26 mouse cellular contexts compared by ENCODE assay signal in genomic region chr9:44024096-44024495, GRCm38 (mm10). TPM values are rescaled to one million over a fixed set of nuclear protein-coding genes. Genes with fewer than 3 reads are reported as not detected.
DNase-seq lines count a peak whose midpoint lies in the region; ATAC-seq and TF ChIP-seq lines count a peak whose summit lies in the region.
"Had no signal": no experiment of that assay in that cellular context is flagged by ENCODE, and none has a peak within 500 bp of the region (broad histone marks: within the 10 kb centered on the region; RNA-seq: fewer than 3 reads in every experiment).

No protein-coding gene starts in this region.

- H3K4me3 ChIP-seq in heart, adult 2 months = no peak overlapping the region
- H3K4me3 ChIP-seq: forebrain, embryonic 10.5 days; forebrain, embryonic 13.5 days; gastrocnemius, adult 2 months; heart, embryonic 10.5 days; heart, embryonic 13.5 days; hindbrain, embryonic 12.5 days; hindbrain, embryonic 15.5 days; intestine, embryonic 15.5 days had no signal

- intact Hi-C loops in heart, adult 2 months (cut with DNase I) = no loop called here

- H3K79me2 ChIP-seq in heart, adult 2 months (replicated peaks; ENCODE audit: control insufficient read depth, insufficient read depth, low read length) = no peaks in the 10 kb centered on the region

- H3K36me3 ChIP-seq in heart, adult 2 months (ENCODE audit: control insufficient read depth, insufficient read depth, low read length) = no peaks in the 10 kb centered on the region
- H3K36me3 ChIP-seq: forebrain, embryonic 10.5 days; G1E; heart, embryonic 10.5 days; heart, embryonic 13.5 days; hindbrain, embryonic 12.5 days; hindbrain, embryonic 15.5 days; intestine, embryonic 15.5 days had no signal

- 64% methylated on average over 3 of the region's 3 CpGs for WGBS in heart, adult 2 months

- ATAC-seq in CD4-positive, CD25-positive, alpha-beta regulatory T cell, adult 4 months = no peak
- ATAC-seq: forebrain, embryonic 13.5 days; forebrain, embryonic 16.5 days; intestine, embryonic 15.5 days; Patski had no signal

- no peak overlapping the region for H3K27ac ChIP-seq in heart, adult 2 months
- H3K27ac ChIP-seq: forebrain, embryonic 10.5 days; forebrain, embryonic 13.5 days; gastrocnemius, adult 2 months; heart, embryonic 10.5 days; heart, embryonic 13.5 days; hindbrain, embryonic 12.5 days; hindbrain, embryonic 15.5 days; intestine, embryonic 15.5 days had no signal

- TF ChIP-seq CTCF in heart, adult 2 months (IDR thresholded peaks at IDR 0.05) = no peak

- H3K27me3 ChIP-seq in heart, adult 2 months (ENCODE audit: control insufficient read depth, insufficient read depth, low read length) = no peaks in the 10 kb centered on the region
- H3K27me3 ChIP-seq: forebrain, embryonic 13.5 days; hindbrain, embryonic 12.5 days; hindbrain, embryonic 15.5 days; intestine, embryonic 15.5 days; Patski had no signal

- TF ChIP-seq EP300 in heart, adult 2 months (IDR thresholded peaks at IDR 0.05; ENCODE audit: insufficient read depth, low read depth, low read length) = no peak

- H3K9ac ChIP-seq in heart, adult 2 months (ENCODE audit: low read depth, low read length) = no peak overlapping the region
- H3K9ac ChIP-seq: forebrain, embryonic 13.5 days; heart, embryonic 13.5 days; hindbrain, embryonic 12.5 days; hindbrain, embryonic 15.5 days; intestine, embryonic 15.5 days had no signal

- no peaks in the 10 kb centered on the region for H3K4me1 ChIP-seq in heart, adult 2 months (ENCODE audit: control insufficient read depth, insufficient read depth, low read length)
- H3K4me1 ChIP-seq: hindbrain, embryonic 12.5 days; hindbrain, embryonic 15.5 days; intestine, embryonic 15.5 days had no signal

- TF ChIP-seq POLR2A in heart, adult 2 months (IDR thresholded peaks at IDR 0.05; ENCODE audit: insufficient read depth, low read depth, low read length) = no peak

- DNase-seq in CD4-positive, CD25-positive, alpha-beta regulatory T cell, adult 2 months (ENCODE audit: low read depth, low spot score) = peak; percentile 29
- peak; percentile 39 for DNase-seq in 416B (ENCODE audit: low read depth)
- peak; percentile 66 for DNase-seq in induced T-regulatory cell, adult 2 months (ENCODE audit: low read depth)
- DNase-seq in heart, adult 2 months = no peak
- no peak for DNase-seq in gastrocnemius, adult 18-20 months (ENCODE audit: low spot score)
- DNase-seq: adrenal gland, postnatal 10 days; adrenal gland, postnatal 36 days; B cell, adult 2 months; cerebellum, adult 18-20 months; cerebellum, adult 9-10 months; cerebellum, postnatal 14 days; gastrocnemius, adult 2 months; gastrocnemius, postnatal 14 days; heart, adult 18-20 months had no signal

RNA-seq across cellular contexts. Expression of gene Thy1, which starts 19.1 kb away (rescaled TPM):
- 100 to 1,000 TPM; 107 to 154 TPM for polyA plus RNA-seq in CD4-positive, CD25-positive, alpha-beta regulatory T cell, adult 4 months (2017; shearing (Covaris generic))
- total RNA-seq in heart, adult 2 months (2021) = 10 to 100 TPM in 1 of 2 experiments, 1 to 10 TPM in 1; 6.6 to 15.5 TPM
- 32.3 and 42.7 TPM in 2 replicates for polyA plus RNA-seq in heart, adult 2 months (2012; rRNA removed)
- 10 to 100 TPM in 1 of 2 experiments, 1 to 10 TPM in 1; 7.9 to 10.5 TPM for total RNA-seq in gastrocnemius, adult 18-20 months (2021)
- total RNA-seq: CH12.LX, G1E had no signal
- polyA plus RNA-seq: forebrain, embryonic 10.5 days; G1E; hindbrain, embryonic 12.5 days; Patski had no signal

RNA-seq across cellular contexts. Expression of gene Usp2, which starts 42.7 kb away (rescaled TPM):
- polyA plus RNA-seq in CD4-positive, CD25-positive, alpha-beta regulatory T cell, adult 4 months (2017; shearing (Covaris generic)) = 1 to 10 TPM; 3.7 to 5.2 TPM
- total RNA-seq in heart, adult 2 months (2021) = 100 to 1,000 TPM in 1 of 2 experiments, 10 to 100 TPM in 1; 75.8 to 206 TPM
- 62.8 and 73.8 TPM in 2 replicates for polyA plus RNA-seq in heart, adult 2 months (2012; rRNA removed)
- total RNA-seq in gastrocnemius, adult 18-20 months (2021) = 100 to 1,000 TPM; 125 to 221 TPM

Comparison
In these comparisons a context has a peak if more than half of its experiments do, and no peak if none do; other contexts are left out.
1. DNase-seq: peak in CD4-positive, CD25-positive, alpha-beta regulatory T cell, adult 2 months (single experiment), 416B (single experiment) and induced T-regulatory cell, adult 2 months (single experiment); none in heart, adult 2 months (0 of 2) and gastrocnemius, adult 18-20 months (single experiment).